Mouse (Mus musculus): ENCODE data around the gene Mier3. TPM values are rescaled to one million over a fixed set of nuclear protein-coding genes. Genes with fewer than 3 reads are reported as not detected.

The Mier3 gene
- polyA plus RNA-seq, 1 experiment from 2014 or later = 16.0 TPM

DNA sequence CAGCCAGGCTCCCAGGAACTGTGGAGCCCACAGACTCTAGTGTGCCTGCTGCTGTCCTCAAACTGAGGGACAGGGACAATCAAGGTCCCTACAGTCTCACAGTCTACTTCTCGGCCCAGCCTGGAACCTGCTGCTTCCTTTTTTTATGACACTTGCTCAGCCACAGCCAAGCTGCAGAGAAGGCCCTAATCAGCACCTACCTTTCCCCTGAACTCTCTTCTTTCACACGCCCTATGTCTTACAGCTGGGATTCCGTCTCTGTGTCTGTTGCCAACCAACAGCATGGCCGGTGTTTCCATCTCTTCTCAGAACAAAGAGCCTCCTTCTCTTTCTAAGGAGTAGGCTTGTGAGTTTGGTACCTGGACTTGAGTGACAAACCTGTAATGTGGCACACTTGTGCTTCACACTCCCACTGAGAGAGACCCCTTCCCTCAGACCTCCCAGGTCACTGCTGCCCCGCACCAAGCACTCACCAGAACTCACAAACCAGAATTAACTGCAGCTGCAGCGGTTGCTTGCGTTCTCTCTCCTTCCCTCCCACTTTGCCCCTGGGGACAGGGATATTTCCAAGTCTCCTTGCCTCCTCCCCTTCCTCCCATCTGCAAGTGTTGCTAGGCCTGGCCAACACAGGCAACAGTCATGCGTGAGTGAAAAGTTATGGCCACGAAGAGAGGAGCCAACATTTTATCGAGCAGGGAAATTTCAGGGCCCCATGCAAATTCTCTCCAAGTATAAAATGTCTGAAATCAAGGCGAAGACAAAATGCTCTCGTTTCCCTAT lies 22.1 kb upstream of the Mier3 start:
- 60% methylated on average over 12 of the region's 12 CpGs for WGBS
- H3K4me2 ChIP-seq = no peak overlapping the region
- H3K27ac ChIP-seq (replicated peaks) = no peak overlapping the region
- H3K4me1 ChIP-seq = peaks cover 15% of the 10 kb centered on the region
- no peaks in the 10 kb centered on the region for H3K27me3 ChIP-seq (replicated peaks)
- no peaks in the 10 kb centered on the region for H3K36me3 ChIP-seq
- no peak for ATAC-seq (ENCODE audit: low FRiP score)
- H3K4me3 ChIP-seq (replicated peaks) = no peak overlapping the region
- H3K9me3 ChIP-seq (replicated peaks) = no peaks in the 10 kb centered on the region
- H3K9ac ChIP-seq (replicated peaks) = no peak overlapping the region

DNA sequence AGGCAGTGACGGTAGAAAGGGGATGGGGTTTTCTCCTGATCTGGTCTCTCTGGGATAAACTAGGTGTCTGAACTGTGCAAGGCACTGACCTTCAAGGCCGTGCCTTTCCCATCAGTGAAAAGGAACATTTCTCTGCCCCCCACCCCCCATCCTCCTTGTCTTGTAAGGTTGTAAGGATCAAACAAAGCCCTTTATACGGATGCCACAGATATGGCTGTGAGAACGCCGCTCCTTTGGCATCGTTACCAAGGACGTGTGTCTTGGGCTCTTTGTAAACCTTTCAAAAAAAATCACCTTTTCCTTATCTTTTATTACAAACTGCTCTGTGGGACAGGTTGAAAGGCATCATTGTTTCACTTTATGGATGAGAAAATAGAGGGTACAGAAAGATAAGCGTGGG lies 21.3 kb upstream of the Mier3 start:
- no peaks in the 10 kb centered on the region for H3K9me3 ChIP-seq (replicated peaks)
- no peak for ATAC-seq (ENCODE audit: low FRiP score)
- H3K4me2 ChIP-seq = no peak overlapping the region
- H3K4me1 ChIP-seq = peaks cover 15% of the 10 kb centered on the region
- no peaks in the 10 kb centered on the region for H3K36me3 ChIP-seq
- 68% methylated on average over 8 of the region's 8 CpGs for WGBS
- no peaks in the 10 kb centered on the region for H3K27me3 ChIP-seq (replicated peaks)
- no peak overlapping the region for H3K27ac ChIP-seq (replicated peaks)
- H3K9ac ChIP-seq (replicated peaks) = no peak overlapping the region
- no peak overlapping the region for H3K4me3 ChIP-seq (replicated peaks)

DNA sequence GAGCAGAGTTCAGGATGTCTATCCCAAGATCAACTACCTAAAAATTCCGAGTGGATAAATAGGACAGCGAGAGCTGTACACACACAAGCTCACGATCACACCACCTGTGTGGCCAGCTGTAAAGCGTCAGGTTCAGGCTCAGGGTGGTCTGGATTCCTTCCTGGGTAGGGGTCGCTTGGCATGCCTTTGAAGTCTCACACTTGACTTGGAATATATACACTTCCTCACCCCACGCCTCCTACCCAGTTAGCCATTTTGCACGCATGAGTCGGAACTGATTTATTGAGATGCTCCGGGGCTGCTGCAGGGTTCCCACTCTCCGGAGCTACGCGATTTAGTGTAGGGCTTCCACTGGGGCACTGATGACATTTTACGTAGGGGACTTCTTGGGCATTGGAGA lies 20.7 kb upstream of the Mier3 start:
- H3K27ac ChIP-seq (replicated peaks) = no peak overlapping the region
- 47% methylated on average over 13 of the region's 13 CpGs for WGBS
- no peak for ATAC-seq (ENCODE audit: low FRiP score)
- peaks cover 15% of the 10 kb centered on the region for H3K4me1 ChIP-seq
- H3K9me3 ChIP-seq (replicated peaks) = no peaks in the 10 kb centered on the region
- H3K36me3 ChIP-seq = no peaks in the 10 kb centered on the region
- H3K27me3 ChIP-seq (replicated peaks) = no peaks in the 10 kb centered on the region
- H3K4me2 ChIP-seq = no peak overlapping the region
- no peak overlapping the region for H3K9ac ChIP-seq (replicated peaks)
- H3K4me3 ChIP-seq (replicated peaks) = no peak overlapping the region

DNA sequence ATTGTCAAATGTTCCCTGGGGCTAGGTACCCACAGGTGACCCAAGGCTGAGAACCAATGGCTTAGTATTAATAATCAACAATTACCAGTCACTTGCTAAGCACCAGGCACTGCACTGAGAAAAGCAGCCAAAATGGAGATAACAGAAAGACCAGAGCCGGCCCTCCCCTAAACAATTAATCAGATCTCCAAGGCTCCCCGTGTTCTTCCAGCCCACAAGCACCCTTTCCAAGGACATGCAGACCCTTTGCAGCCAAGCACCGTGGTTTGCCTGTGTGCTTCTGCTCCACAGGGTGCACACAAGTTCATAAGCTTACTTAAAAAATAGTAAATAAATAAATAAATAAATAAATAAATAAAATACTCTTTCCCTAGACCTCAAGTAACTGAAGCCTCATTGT lies 20.2 kb upstream of the Mier3 start:
- ATAC-seq (ENCODE audit: low FRiP score) = no peak
- Histone ChIP-seq H3K27me3 (replicated peaks) (no peaks in the 10 kb centered on the region), H3K36me3 (no peaks in the 10 kb centered on the region), H3K9me3 (replicated peaks) (no peaks in the 10 kb centered on the region), H3K9ac (replicated peaks) (no peak overlapping the region), H3K4me1 (peaks cover 15% of the 10 kb centered on the region), H3K4me2 (no peak overlapping the region), H3K27ac (replicated peaks) (no peak overlapping the region), H3K4me3 (replicated peaks) (no peak overlapping the region)
- 73% methylated on average over 3 of the region's 3 CpGs for WGBS

GRCm38 (mm10) chr13:111668016-111668415 lies 12.8 kb upstream of the Mier3 start:
- H3K27me3 ChIP-seq (replicated peaks) = no peaks in the 10 kb centered on the region
- no peak overlapping the region for H3K9ac ChIP-seq (replicated peaks)
- H3K27ac ChIP-seq (replicated peaks) = no peak overlapping the region
- ATAC-seq (ENCODE audit: low FRiP score) = no peak
- H3K4me1 ChIP-seq = no peaks in the 10 kb centered on the region
- H3K4me2 ChIP-seq = no peak overlapping the region
- no peaks in the 10 kb centered on the region for H3K36me3 ChIP-seq
- no peaks in the 10 kb centered on the region for H3K9me3 ChIP-seq (replicated peaks)
- H3K4me3 ChIP-seq (replicated peaks) = no peak overlapping the region
- 95% methylated on average over 7 of the region's 7 CpGs for WGBS

- H3K4me3 ChIP-seq (replicated peaks) = no peak overlapping the region
- H3K27ac ChIP-seq (replicated peaks) = no peak overlapping the region
- H3K4me2 ChIP-seq = no peak overlapping the region
- H3K9ac ChIP-seq (replicated peaks) = no peak overlapping the region
- no peaks in the 10 kb centered on the region for H3K4me1 ChIP-seq
- no peaks in the 10 kb centered on the region for H3K36me3 ChIP-seq
- no peak for ATAC-seq (ENCODE audit: low FRiP score)
- H3K9me3 ChIP-seq (replicated peaks) = no peaks in the 10 kb centered on the region
- 94% methylated on average over 3 of the region's 3 CpGs for WGBS
- no peaks in the 10 kb centered on the region for H3K27me3 ChIP-seq (replicated peaks)
These were observed 3.9 kb upstream of the Mier3 start for GRCm38 (mm10) chr13:111676841-111677240.

GRCm38 (mm10) chr13:111684056-111684625 lies 3.4 kb downstream of the Mier3 start:
- ATAC-seq (ENCODE audit: low FRiP score) = no peak
- Histone ChIP-seq H3K4me2 (no peak overlapping the region), H3K27me3 (replicated peaks) (no peaks in the 10 kb centered on the region), H3K9me3 (replicated peaks) (no peaks in the 10 kb centered on the region), H3K27ac (replicated peaks) (no peak overlapping the region), H3K9ac (replicated peaks) (no peak overlapping the region), H3K4me3 (replicated peaks) (no peak overlapping the region), H3K4me1 (peaks cover 15% of the 10 kb centered on the region), H3K36me3 (no peaks in the 10 kb centered on the region)
- 36% methylated on average over 5 of the region's 5 CpGs for WGBS

DNA sequence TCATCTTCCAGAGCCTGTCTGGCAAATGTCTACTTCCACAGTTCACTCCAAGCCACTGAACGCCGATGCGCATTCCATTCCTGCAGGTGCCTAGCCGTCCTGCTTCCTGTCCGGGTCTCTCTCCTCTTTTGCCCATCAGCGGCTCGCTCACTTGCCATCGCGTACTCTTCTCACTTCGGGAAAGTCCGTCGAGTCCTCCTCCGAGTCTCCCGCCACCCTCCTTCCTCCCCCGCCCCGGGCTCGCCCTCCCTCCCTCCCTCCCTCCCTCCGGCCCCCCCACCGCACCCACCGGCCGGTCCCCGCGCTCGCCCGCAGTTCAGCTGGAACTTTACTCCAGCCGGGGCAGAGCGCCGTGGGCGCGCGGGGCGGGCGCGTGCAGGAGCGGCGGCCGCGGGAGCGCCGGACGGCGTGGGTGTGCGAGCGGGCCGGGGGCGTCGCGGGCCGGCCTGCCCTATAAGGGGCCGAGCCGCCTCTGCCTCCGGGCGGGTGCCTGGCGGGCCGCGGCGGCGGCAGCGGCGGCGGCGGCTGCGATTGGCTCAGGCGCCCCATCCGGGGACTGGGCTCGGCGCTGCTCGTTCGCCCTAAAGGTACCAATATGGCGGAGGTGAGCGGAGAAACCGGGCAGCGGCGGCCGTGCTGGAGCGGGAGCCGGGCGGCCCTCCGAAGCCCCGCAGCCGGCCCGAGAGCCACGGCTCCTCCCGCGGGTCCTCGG lies 5.1 kb downstream of the Mier3 start:
- under 1% methylated on average over 66 of the region's 86 CpGs for WGBS
- Histone ChIP-seq H3K9ac (replicated peaks) (peak overlapping the region; percentile 98), H3K4me3 (replicated peaks) (peak overlapping the region; percentile 93), H3K36me3 (peaks cover 4% of the 10 kb centered on the region; the same call in 1 of the 2 replicates), H3K4me2 (peak overlapping the region; percentile 80), H3K9me3 (replicated peaks) (no peaks in the 10 kb centered on the region), H3K27ac (replicated peaks) (peak overlapping the region; percentile 97), H3K27me3 (replicated peaks) (no peaks in the 10 kb centered on the region), H3K4me1 (peaks cover 15% of the 10 kb centered on the region)
- peak; percentile 95 for ATAC-seq (ENCODE audit: low FRiP score)

- no peaks in the 10 kb centered on the region for H3K9me3 ChIP-seq (replicated peaks)
- WGBS = under 1% methylated on average over 59 of the region's 101 CpGs
These were observed 5.9 kb downstream of the Mier3 start for GRCm38 (mm10) chr13:111686522-111687284.

GRCm38 (mm10) chr13:111687285-111687781 lies 6.6 kb downstream of the Mier3 start:
- peak overlapping the region; percentile 98 for H3K9ac ChIP-seq (replicated peaks)
- no peaks in the 10 kb centered on the region for H3K9me3 ChIP-seq (replicated peaks)
- no peaks in the 10 kb centered on the region for H3K27me3 ChIP-seq (replicated peaks)
- peak overlapping the region; percentile 97 for H3K27ac ChIP-seq (replicated peaks)
- H3K4me3 ChIP-seq (replicated peaks) = peak overlapping the region; percentile 93
- peak; percentile 62 for ATAC-seq (ENCODE audit: low FRiP score)
- peak overlapping the region; percentile 80 for H3K4me2 ChIP-seq
- WGBS = under 1% methylated on average over 35 of the region's 35 CpGs
- peaks cover 15% of the 10 kb centered on the region for H3K4me1 ChIP-seq
- H3K36me3 ChIP-seq = peaks cover 14% of the 10 kb centered on the region; the same call in 1 of the 2 replicates

More at GRCm38 (mm10) chr13:111686522-111687284, 5.9 kb downstream of the Mier3 start:
- peak overlapping the region; percentile 98 for H3K9ac ChIP-seq (replicated peaks)
- peaks cover 15% of the 10 kb centered on the region for H3K4me1 ChIP-seq
- H3K27me3 ChIP-seq (replicated peaks) = no peaks in the 10 kb centered on the region
- peak overlapping the region; percentile 93 for H3K4me3 ChIP-seq (replicated peaks)
- H3K36me3 ChIP-seq = peaks cover 10% of the 10 kb centered on the region; the same call in 1 of the 2 replicates
- peak overlapping the region; percentile 80 for H3K4me2 ChIP-seq
- peak overlapping the region; percentile 97 for H3K27ac ChIP-seq (replicated peaks)
- ATAC-seq (ENCODE audit: low FRiP score) = peak; percentile 69

GRCm38 (mm10) chr13:111703396-111703795 lies 22.6 kb downstream of the Mier3 start:
- Histone ChIP-seq H3K9me3 (replicated peaks) (no peaks in the 10 kb centered on the region), H3K27me3 (replicated peaks) (no peaks in the 10 kb centered on the region), H3K4me3 (replicated peaks) (no peak overlapping the region), H3K4me1 (no peaks in the 10 kb centered on the region), H3K9ac (replicated peaks) (no peak overlapping the region), H3K36me3 (peaks cover 65% of the 10 kb centered on the region), H3K4me2 (no peak overlapping the region), H3K27ac (replicated peaks) (no peak overlapping the region)
- 98% methylated on average over 10 of the region's 10 CpGs for WGBS
- ATAC-seq (ENCODE audit: low FRiP score) = no peak

Data from neural tube, embryonic 15.5 days (tissue).